Mouse (Mus musculus): ENCODE results near the gene Snapc2. TPM values are rescaled to one million over a fixed set of nuclear protein-coding genes. Genes with fewer than 3 reads are reported as not detected.
A peak's percentile ranks its signal among the peaks of the same experiment; 100 is the strongest.

Gene Snapc2
- polyA plus RNA-seq, 1 experiment from 2014 or later = 45.0 TPM

DNA sequence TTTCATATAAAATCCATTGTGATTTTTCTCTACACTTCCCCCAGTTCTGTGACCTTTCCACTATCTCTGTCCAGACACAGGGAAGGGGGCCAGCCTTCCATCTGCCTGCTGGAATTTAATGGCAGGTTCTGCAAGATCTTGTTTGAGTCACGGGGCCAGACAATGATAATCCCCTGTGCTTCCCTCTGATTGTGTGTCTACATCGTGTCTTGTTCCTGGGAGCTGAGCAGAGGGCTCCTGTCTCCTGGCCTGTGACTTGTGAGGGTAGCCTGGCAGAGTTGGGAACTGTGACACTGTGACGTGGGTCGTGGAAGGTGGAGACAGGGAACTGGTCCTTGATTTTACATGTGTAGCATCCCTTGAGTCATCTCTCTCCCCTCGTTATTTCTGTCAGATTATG is 23.1 kb upstream of the Snapc2 start:
- no peak overlapping the region for H3K4me2 ChIP-seq (ENCODE audit: low read depth, low read length)
- no peak overlapping the region for H3K4me3 ChIP-seq (ENCODE audit: low read depth, low read length)
- no peak for ATAC-seq (ENCODE audit: low read depth)
- H3K27ac ChIP-seq (replicated peaks; ENCODE audit: low read depth, low read length) = no peak overlapping the region
- H3K9me3 ChIP-seq (ENCODE audit: control insufficient read depth, low read length) = no peaks in the 10 kb centered on the region
- H3K36me3 ChIP-seq (ENCODE audit: control insufficient read depth, insufficient read depth, low read length) = no peaks in the 10 kb centered on the region
- DNase-seq (ENCODE audit: low spot score) = no peak
- peaks cover 16% of the 10 kb centered on the region for H3K27me3 ChIP-seq (replicated peaks; ENCODE audit: control insufficient read depth, insufficient read depth, low read length)
- H3K9ac ChIP-seq (ENCODE audit: low read depth, low read length) = no peak overlapping the region
- 75% methylated on average over 5 of the region's 5 CpGs for WGBS
- no peaks in the 10 kb centered on the region for H3K4me1 ChIP-seq (ENCODE audit: control insufficient read depth, insufficient read depth, low read length)

- Histone ChIP-seq H3K9me3 (ENCODE audit: control insufficient read depth, low read length) (no peaks in the 10 kb centered on the region), H3K4me2 (ENCODE audit: low read depth, low read length) (no peak overlapping the region), H3K4me1 (ENCODE audit: control insufficient read depth, insufficient read depth, low read length) (no peaks in the 10 kb centered on the region), H3K36me3 (ENCODE audit: control insufficient read depth, insufficient read depth, low read length) (no peaks in the 10 kb centered on the region), H3K27me3 (replicated peaks; ENCODE audit: control insufficient read depth, insufficient read depth, low read length) (peaks cover 14% of the 10 kb centered on the region), H3K9ac (ENCODE audit: low read depth, low read length) (no peak overlapping the region), H3K4me3 (ENCODE audit: low read depth, low read length) (no peak overlapping the region), H3K27ac (replicated peaks; ENCODE audit: low read depth, low read length) (no peak overlapping the region)
- WGBS = 51% methylated on average over 10 of the region's 10 CpGs
- ATAC-seq (ENCODE audit: low read depth) = 0 out of 2 replicates have a peak, but pooled peaks have one; percentile 34
- DNase-seq (ENCODE audit: low spot score) = no peak
These were observed 22.1 kb upstream of the Snapc2 start for GRCm38 (mm10) chr8:4230612-4231351.

DNA sequence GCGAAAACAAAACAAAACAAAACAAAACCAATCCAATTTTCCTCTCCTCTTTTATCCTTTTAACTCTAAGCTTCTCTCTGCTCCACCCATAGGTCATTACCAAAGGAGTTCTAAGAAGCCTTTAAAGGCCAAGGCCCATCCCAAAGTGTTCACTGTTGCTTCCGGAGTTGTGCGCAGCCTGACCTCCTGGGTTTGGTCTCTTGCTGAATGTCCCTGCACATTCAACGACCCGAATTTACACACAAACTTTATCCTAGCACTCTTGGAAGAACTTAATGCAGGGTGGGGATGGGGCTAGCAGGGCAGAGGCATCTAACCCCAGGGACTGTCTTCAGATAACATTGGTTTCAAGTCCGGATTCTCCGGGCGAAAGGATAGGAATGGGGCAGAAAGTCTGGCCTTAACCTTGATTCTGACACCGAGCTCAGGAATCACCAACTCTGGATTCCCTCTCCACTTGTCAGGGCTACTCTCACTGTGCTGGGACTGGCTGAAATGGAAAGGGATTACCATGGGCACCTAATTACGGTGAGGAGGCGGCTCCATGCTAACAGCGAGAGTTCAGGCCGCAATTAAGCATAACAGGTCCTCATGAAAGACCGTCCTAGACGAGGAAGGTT is 15.0 kb upstream of the Snapc2 start:
- H3K27me3 ChIP-seq (replicated peaks; ENCODE audit: control insufficient read depth, insufficient read depth, low read length) = no peaks in the 10 kb centered on the region
- peak overlapping the region; percentile 72 for H3K9ac ChIP-seq (ENCODE audit: low read depth, low read length)
- peaks cover 15% of the 10 kb centered on the region; the same call in 1 of the 2 replicates for H3K4me1 ChIP-seq (ENCODE audit: control insufficient read depth, insufficient read depth, low read length)
- ATAC-seq (ENCODE audit: low read depth) (no peak; the same call in 1 of the 2 replicates), DNase-seq (ENCODE audit: low spot score) (no peak)
- 20% methylated on average over 15 of the region's 15 CpGs for WGBS
- H3K4me3 ChIP-seq (ENCODE audit: low read depth, low read length) = peak overlapping the region; percentile 61
- H3K4me2 ChIP-seq (ENCODE audit: low read depth, low read length) = peak overlapping the region; percentile 80
- no peaks in the 10 kb centered on the region for H3K9me3 ChIP-seq (ENCODE audit: control insufficient read depth, low read length)
- H3K36me3 ChIP-seq (ENCODE audit: control insufficient read depth, insufficient read depth, low read length) = peaks cover 22% of the 10 kb centered on the region
- H3K27ac ChIP-seq (replicated peaks; ENCODE audit: low read depth, low read length) = peak overlapping the region; percentile 96

DNA sequence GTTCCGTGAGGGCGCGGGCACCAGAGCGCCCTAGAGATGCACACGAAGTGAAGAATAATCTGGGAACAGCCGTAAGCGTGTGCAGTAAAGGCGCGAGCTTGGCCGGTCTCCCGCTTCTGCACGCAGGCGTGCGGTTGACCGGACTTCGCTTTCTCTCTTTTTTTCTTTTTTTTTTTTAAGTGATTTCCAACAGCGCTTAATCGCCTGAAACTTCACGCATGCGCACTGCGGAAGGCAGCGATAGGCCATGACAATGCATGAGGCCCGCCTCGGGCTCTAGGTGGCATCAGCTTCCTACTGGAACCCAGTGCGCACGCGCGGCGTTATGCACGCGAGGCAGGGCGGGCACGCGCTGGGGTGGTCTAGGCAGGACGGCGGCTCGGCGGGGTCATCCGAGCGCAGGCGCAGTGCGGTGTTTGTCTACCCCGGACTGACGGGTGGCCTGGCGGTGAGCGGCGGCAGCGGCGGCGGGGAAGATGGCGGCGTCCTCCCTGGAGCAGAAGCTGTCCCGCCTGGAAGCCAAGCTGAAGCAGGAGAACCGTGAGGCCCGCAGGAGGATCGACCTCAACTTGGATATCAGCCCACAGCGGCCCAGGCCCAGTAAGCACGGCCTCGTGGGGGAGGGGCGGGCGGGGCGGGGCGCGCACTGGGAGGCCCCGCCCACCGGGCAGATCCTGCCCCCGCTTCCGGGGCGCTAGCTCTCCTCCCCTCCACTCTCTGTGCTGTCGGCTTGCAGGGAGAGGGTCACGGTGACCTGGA is 14.3 kb upstream of the Snapc2 start, which contains the start of the genes Map2k7 and Gm49320:
Map2k7 (plus strand) TSS at position 307 of the 759 bp plus-strand sequence.
Gm49320 (plus strand) TSS at position 432 of the 759 bp plus-strand sequence.
- DNase-seq (ENCODE audit: low spot score) (peak; percentile 100), ATAC-seq (ENCODE audit: low read depth) (peak; percentile 96)
- H3K36me3 ChIP-seq (ENCODE audit: control insufficient read depth, insufficient read depth, low read length) = peaks cover 29% of the 10 kb centered on the region
- H3K27ac ChIP-seq (replicated peaks; ENCODE audit: low read depth, low read length) = peak within 1 kb of the TSS; percentile 96
- WGBS = under 1% methylated on average over 53 of the region's 71 CpGs
- peak within 1 kb of the TSS; percentile 61 for H3K4me3 ChIP-seq (ENCODE audit: low read depth, low read length)
- H3K27me3 ChIP-seq (replicated peaks; ENCODE audit: control insufficient read depth, insufficient read depth, low read length) = no peaks in the 10 kb centered on the region
- H3K4me2 ChIP-seq (ENCODE audit: low read depth, low read length) = peak within 1 kb of the TSS; percentile 80
- H3K4me1 ChIP-seq (ENCODE audit: control insufficient read depth, insufficient read depth, low read length) = peaks cover 15% of the 10 kb centered on the region; the same call in 1 of the 2 replicates
- H3K9me3 ChIP-seq (ENCODE audit: control insufficient read depth, low read length) = no peaks in the 10 kb centered on the region
- H3K9ac ChIP-seq (ENCODE audit: low read depth, low read length) = peak within 1 kb of the TSS; percentile 83

GRCm38 (mm10) chr8:4239193-4239890 is 13.5 kb upstream of the Snapc2 start:
- H3K36me3 ChIP-seq (ENCODE audit: control insufficient read depth, insufficient read depth, low read length) = peaks cover 36% of the 10 kb centered on the region
- peak; percentile 0; the same call in 1 of the 2 replicates for ATAC-seq (ENCODE audit: low read depth)
- WGBS = 16% methylated on average over 15 of the region's 19 CpGs
- no peak overlapping the region for H3K27ac ChIP-seq (replicated peaks; ENCODE audit: low read depth, low read length)
- H3K9ac ChIP-seq (ENCODE audit: low read depth, low read length) = peak overlapping the region; percentile 83
- no peaks in the 10 kb centered on the region for H3K27me3 ChIP-seq (replicated peaks; ENCODE audit: control insufficient read depth, insufficient read depth, low read length)
- H3K4me3 ChIP-seq (ENCODE audit: low read depth, low read length) = peak overlapping the region; percentile 61
- H3K4me1 ChIP-seq (ENCODE audit: control insufficient read depth, insufficient read depth, low read length) = peaks cover 15% of the 10 kb centered on the region; the same call in 1 of the 2 replicates
- DNase-seq (ENCODE audit: low spot score) = no peak
- H3K4me2 ChIP-seq (ENCODE audit: low read depth, low read length) = peak overlapping the region; percentile 66
- H3K9me3 ChIP-seq (ENCODE audit: control insufficient read depth, low read length) = no peaks in the 10 kb centered on the region

- DNase-seq (ENCODE audit: low spot score) (no peak), ATAC-seq (ENCODE audit: low read depth) (no peak)
- Histone ChIP-seq H3K9ac (ENCODE audit: low read depth, low read length) (no peak overlapping the region), H3K9me3 (ENCODE audit: control insufficient read depth, low read length) (no peaks in the 10 kb centered on the region), H3K4me2 (ENCODE audit: low read depth, low read length) (no peak overlapping the region), H3K36me3 (ENCODE audit: control insufficient read depth, insufficient read depth, low read length) (peaks cover 85% of the 10 kb centered on the region), H3K27me3 (replicated peaks; ENCODE audit: control insufficient read depth, insufficient read depth, low read length) (no peaks in the 10 kb centered on the region), H3K27ac (replicated peaks; ENCODE audit: low read depth, low read length) (no peak overlapping the region), H3K4me1 (ENCODE audit: control insufficient read depth, insufficient read depth, low read length) (peaks cover 7% of the 10 kb centered on the region), H3K4me3 (ENCODE audit: low read depth, low read length) (no peak overlapping the region)
- WGBS = 98% methylated on average over 5 of the region's 5 CpGs
These were observed 7.8 kb upstream of the Snapc2 start for GRCm38 (mm10) chr8:4245061-4245460.

GRCm38 (mm10) chr8:4245737-4246136 is 7.1 kb upstream of the Snapc2 start:
- H3K4me3 ChIP-seq (ENCODE audit: low read depth, low read length) = no peak overlapping the region
- H3K4me2 ChIP-seq (ENCODE audit: low read depth, low read length) = no peak overlapping the region
- no peak for DNase-seq (ENCODE audit: low spot score)
- ATAC-seq (ENCODE audit: low read depth) = no peak
- WGBS = 87% methylated on average over 11 of the region's 13 CpGs
- no peaks in the 10 kb centered on the region for H3K9me3 ChIP-seq (ENCODE audit: control insufficient read depth, low read length)
- no peak overlapping the region for H3K9ac ChIP-seq (ENCODE audit: low read depth, low read length)
- peaks cover 4% of the 10 kb centered on the region for H3K4me1 ChIP-seq (ENCODE audit: control insufficient read depth, insufficient read depth, low read length)
- peaks cover 83% of the 10 kb centered on the region for H3K36me3 ChIP-seq (ENCODE audit: control insufficient read depth, insufficient read depth, low read length)
- no peaks in the 10 kb centered on the region for H3K27me3 ChIP-seq (replicated peaks; ENCODE audit: control insufficient read depth, insufficient read depth, low read length)
- no peak overlapping the region for H3K27ac ChIP-seq (replicated peaks; ENCODE audit: low read depth, low read length)

- Histone ChIP-seq H3K4me2 (ENCODE audit: low read depth, low read length) (no peak overlapping the region), H3K4me1 (ENCODE audit: control insufficient read depth, insufficient read depth, low read length) (peaks cover 5% of the 10 kb centered on the region), H3K27ac (replicated peaks; ENCODE audit: low read depth, low read length) (no peak overlapping the region), H3K36me3 (ENCODE audit: control insufficient read depth, insufficient read depth, low read length) (peaks cover 70% of the 10 kb centered on the region), H3K4me3 (ENCODE audit: low read depth, low read length) (no peak overlapping the region), H3K9me3 (ENCODE audit: control insufficient read depth, low read length) (no peaks in the 10 kb centered on the region), H3K27me3 (replicated peaks; ENCODE audit: control insufficient read depth, insufficient read depth, low read length) (no peaks in the 10 kb centered on the region), H3K9ac (ENCODE audit: low read depth, low read length) (no peak overlapping the region)
- no peak for DNase-seq (ENCODE audit: low spot score)
- ATAC-seq (ENCODE audit: low read depth) = no peak
- 92% methylated on average over 8 of the region's 8 CpGs for WGBS
These were observed 5.6 kb upstream of the Snapc2 start for GRCm38 (mm10) chr8:4247241-4247640.

Data from embryonic facial prominence, embryonic 14.5 days (tissue).